Mouse (Mus musculus) midbrain, postnatal 0 days (tissue): ENCODE results near the gene Tubgcp2. TPM values are rescaled to one million over a fixed set of nuclear protein-coding genes. Genes with fewer than 3 reads are reported as not detected.

Source experiments
- ATAC-seq: fragments of 200-750 bp; cut with Nextera tagmentation; 2 replicates; pipeline ENCODE4 v1.8.0; 2017; ENCODE audit warnings: moderate number of reproducible peaks, mild to moderate bottlenecking, moderate TSS enrichment, moderate library complexity; ENCODE audit not compliant: low FRiP score
- DNase-seq: peaks from one replicate; pipeline ENCODE4 v3.0.0-alpha.2; 2015; ENCODE audit warnings: low spot score
- H3K27ac ChIP-seq: fragments of 300-500 bp; sonication (generic); 2 replicates; pipeline ENCODE4 v1.5.1; 2014; ENCODE audit warnings: low read depth, mild to moderate bottlenecking, low read length, mixed read lengths
- H3K27me3 ChIP-seq: fragments of 300-500 bp; sonication (generic); 2 replicates; pipeline ENCODE4 v1.6.1; 2014; ENCODE audit warnings: low read length, control low read depth, mixed read lengths; ENCODE audit not compliant: insufficient read depth
- H3K36me3 ChIP-seq: fragments of 300-500 bp; sonication (generic); 2 replicates; pipeline ENCODE4 v1.6.1; 2014; ENCODE audit warnings: low read length, control low read depth, mixed read lengths; ENCODE audit not compliant: insufficient read depth
- H3K4me1 ChIP-seq: fragments of 300-500 bp; sonication (generic); 2 replicates; pipeline ENCODE4 v1.6.1; 2014; ENCODE audit warnings: mild to moderate bottlenecking, control low read depth, antibody characterized with exemption, low read length, mixed read lengths; ENCODE audit not compliant: insufficient read depth
- H3K4me2 ChIP-seq: fragments of 300-500 bp; sonication (generic); 2 replicates; pipeline ENCODE4 v1.6.1; 2014; ENCODE audit warnings: low read depth, mild to moderate bottlenecking, low read length, mixed read lengths; ENCODE audit not compliant: poor library complexity, severe bottlenecking
- H3K4me3 ChIP-seq: fragments of 300-500 bp; sonication (generic); 2 replicates; pipeline ENCODE4 v1.5.1; 2014; ENCODE audit warnings: low read depth, mild to moderate bottlenecking, low read length, moderate library complexity
- H3K9ac ChIP-seq: fragments of 300-500 bp; sonication (generic); replicated peaks from 2 replicates; pipeline ENCODE4 v1.6.1; 2014; ENCODE audit warnings: mild to moderate bottlenecking, low read length, moderate library complexity, mixed read lengths; ENCODE audit not compliant: poor library complexity, severe bottlenecking
- H3K9me3 ChIP-seq: fragments of 300-500 bp; sonication (generic); 2 replicates; pipeline ENCODE4 v1.6.1; 2016; ENCODE audit warnings: low read length, control low read depth
- CTCF ChIP-seq: IDR thresholded peaks from 2 replicates; pipeline ENCODE4 v1.5.1; 2016; ENCODE audit warnings: antibody characterized with exemption, mild to moderate bottlenecking
- WGBS: fragments of 180-500 bp; shearing (Covaris S2); extraction: QIAGEN DNeasy Blood & Tissue Kit; methylation state at CpG from one replicate; pipeline ENCODE4 v1.1.7; 2014; 5-methylcytosine and 5-hydroxymethylcytosine counted together
- polyA plus RNA-seq: library from polyadenylated mRNA; unstranded; fragments of >200 nt; fragmentation: Nextera tagmentation; extraction: Ambion mirVana; gene quantifications from 2 replicates; pipeline ENCODE4 v1.2.1, GENCODE M21; 2015
- total RNA-seq: library from RNA; depleted of rRNA; stranded (reverse); fragments of >200 nt; gene quantifications from 2 replicates; pipeline ENCODE4 v1.2.3, GENCODE M21; 2014

Gene Tubgcp2
- total and polyA plus RNA-seq, 2 experiments from 2014 or later = 61.6 to 66.9 TPM

DNA sequence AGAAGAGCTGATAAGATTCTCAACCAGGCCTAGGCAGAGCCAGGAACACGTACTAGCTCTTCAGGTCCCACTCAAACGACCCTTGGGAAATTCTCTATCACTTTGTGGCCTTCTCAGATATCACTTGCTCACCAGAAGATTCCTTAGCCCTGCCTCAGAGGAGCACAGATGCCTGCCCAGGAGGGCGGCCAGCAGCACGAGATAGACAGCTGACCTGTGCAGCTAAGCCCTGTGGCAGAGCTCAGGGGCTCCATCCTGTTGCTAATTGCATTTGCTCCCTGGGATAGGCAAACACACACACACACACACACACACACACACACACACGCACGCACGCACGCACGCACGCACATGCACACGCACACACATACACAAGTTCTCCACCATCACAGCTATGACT, 54.4 kb downstream of the Tubgcp2 start:
- H3K9me3 ChIP-seq = no peaks in the 10 kb centered on the region
- WGBS = 89% methylated on average over 11 of the region's 11 CpGs

DNA sequence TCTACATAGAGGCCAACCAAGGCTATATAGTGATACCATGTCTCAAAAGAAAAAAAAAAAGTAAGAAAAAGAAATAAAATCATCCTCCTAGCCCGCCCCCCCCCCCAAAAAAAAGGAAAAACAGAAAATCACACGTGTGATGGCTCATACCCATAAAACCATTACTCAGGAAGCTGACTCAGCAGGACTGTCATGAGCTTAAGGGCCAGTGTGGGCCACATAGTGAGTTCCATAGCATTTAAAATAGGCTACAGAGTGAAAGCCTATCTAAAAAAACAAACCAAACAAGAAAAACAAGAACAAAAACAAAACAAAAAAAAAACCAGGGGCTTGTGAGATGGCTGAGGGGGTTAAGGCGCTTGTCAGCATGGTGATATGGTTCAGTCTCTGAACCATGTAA, 55.7 kb downstream of the Tubgcp2 start:
- Histone ChIP-seq H3K27ac (no peak overlapping the region), H3K36me3 (no peaks in the 10 kb centered on the region), H3K9me3 (no peaks in the 10 kb centered on the region), H3K4me1 (peaks cover 3% of the 10 kb centered on the region; the same call in 1 of the 2 replicates), H3K9ac (no peak overlapping the region), H3K4me2 (no peak overlapping the region), H3K27me3 (no peaks in the 10 kb centered on the region), H3K4me3 (no peak overlapping the region)
- TF ChIP-seq CTCF = no peak
- DNase-seq (no peak), ATAC-seq (no peak)
- whole genome bisulfite sequencing = 58% methylated on average over 3 of the region's 3 CpGs

More for the DNA sequence above, 54.4 kb downstream of the Tubgcp2 start:
- ATAC-seq (no peak), DNase-seq (no peak)
- H3K36me3 ChIP-seq = no peaks in the 10 kb centered on the region
- no peak overlapping the region for H3K4me3 ChIP-seq
- TF ChIP-seq CTCF = no peak
- peaks cover 3% of the 10 kb centered on the region; the same call in 1 of the 2 replicates for H3K4me1 ChIP-seq
- no peaks in the 10 kb centered on the region for H3K27me3 ChIP-seq
- H3K27ac ChIP-seq = no peak overlapping the region
- H3K9ac ChIP-seq = no peak overlapping the region
- no peak overlapping the region for H3K4me2 ChIP-seq

DNA sequence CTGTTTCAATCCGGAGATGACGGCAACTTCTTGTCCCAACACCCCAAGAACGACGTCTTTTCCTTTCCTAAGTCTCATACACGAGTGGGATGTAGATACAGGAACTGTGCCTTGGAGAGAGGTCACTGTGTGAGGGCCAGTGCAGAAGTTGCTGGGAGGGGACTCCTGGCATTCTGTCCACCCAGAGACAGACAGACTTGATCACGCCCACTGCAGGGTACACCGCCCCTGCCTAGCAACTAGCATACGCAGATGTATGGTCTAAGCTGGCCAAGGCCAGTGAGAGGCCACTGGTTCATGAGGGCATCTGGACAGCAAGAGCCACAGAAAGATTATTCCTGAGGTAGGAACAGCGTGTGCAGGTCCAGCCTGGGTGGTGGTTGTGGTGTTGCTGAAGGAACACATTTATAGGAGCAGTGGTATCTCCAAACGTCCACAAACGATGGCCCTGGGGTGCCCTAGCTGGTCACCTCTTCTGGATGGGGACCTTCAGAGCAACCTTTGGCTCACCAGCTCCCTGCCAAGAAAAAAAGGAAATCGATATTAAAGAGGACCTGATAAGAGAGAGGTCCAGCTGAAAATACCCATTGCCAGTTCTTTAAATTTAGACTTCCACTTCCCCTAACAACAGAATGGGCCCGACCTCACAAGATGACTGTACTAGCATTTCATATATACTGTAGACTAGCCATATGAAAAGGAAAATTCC, 57.3 kb downstream of the Tubgcp2 start:
- Histone ChIP-seq H3K9me3 (no peaks in the 10 kb centered on the region), H3K4me2 (peak overlapping the region; percentile 67), H3K4me1 (peaks cover 3% of the 10 kb centered on the region; the same call in 1 of the 2 replicates), H3K4me3 (peak overlapping the region; percentile 49), H3K27ac (no peak overlapping the region), H3K9ac (peak overlapping the region; percentile 60; the same call in 1 of the 2 replicates), H3K27me3 (no peaks in the 10 kb centered on the region), H3K36me3 (no peaks in the 10 kb centered on the region)
- no peak for TF ChIP-seq CTCF
- ATAC-seq (peak; percentile 75), DNase-seq (peak; percentile 30)
- WGBS = 41% methylated on average over 13 of the region's 13 CpGs

DNA sequence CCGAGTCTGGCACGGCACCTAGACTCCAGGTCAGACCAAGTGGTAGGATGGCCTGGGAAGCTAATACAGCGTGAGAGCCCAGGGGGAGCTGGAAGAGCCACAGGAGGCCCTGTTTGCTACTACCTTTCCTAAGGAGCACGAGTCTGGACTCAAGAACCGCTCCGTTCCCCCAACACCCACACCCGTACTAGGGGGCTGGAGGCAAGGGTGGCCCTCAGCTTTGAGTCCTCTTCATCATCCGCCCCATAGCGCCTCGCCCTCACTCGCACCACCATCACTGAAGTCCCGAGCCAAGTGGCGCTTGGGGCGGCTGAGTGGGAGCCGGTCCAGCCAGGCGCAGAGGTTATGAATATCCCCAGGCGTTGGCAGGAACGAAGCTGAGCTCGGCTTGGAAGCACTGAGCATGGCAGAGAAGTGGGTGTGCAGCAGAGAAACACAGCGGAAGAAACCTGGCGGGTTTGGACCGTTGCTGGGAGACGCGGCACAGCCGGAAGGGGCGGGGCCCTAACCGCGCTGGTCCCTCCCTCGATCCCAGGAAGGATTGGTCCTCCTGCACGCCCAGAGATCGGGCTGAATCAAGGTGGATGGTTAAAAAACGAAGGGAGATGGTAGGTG, 58.1 kb downstream of the Tubgcp2 start, which contains the start of gene 6430531B16Rik:
6430531B16Rik (minus strand) TSS at position 478 of the 615 bp plus-strand sequence.
- no peaks in the 10 kb centered on the region for H3K27me3 ChIP-seq
- WGBS = 2% methylated on average over 32 of the region's 32 CpGs
- peak within 1 kb of the TSS; percentile 60 for H3K9ac ChIP-seq
- peak within 1 kb of the TSS; percentile 49 for H3K4me3 ChIP-seq
- H3K4me2 ChIP-seq = peak within 1 kb of the TSS; percentile 67
- H3K4me1 ChIP-seq = peaks cover 3% of the 10 kb centered on the region; the same call in 1 of the 2 replicates
- 0 out of 2 replicates have a peak within 1 kb of the TSS, but pooled peaks have one; percentile 43 for H3K27ac ChIP-seq
- no peak for TF ChIP-seq CTCF
- H3K9me3 ChIP-seq = no peaks in the 10 kb centered on the region
- ATAC-seq (peak; percentile 95), DNase-seq (peak; percentile 93)
- H3K36me3 ChIP-seq = no peaks in the 10 kb centered on the region

DNA sequence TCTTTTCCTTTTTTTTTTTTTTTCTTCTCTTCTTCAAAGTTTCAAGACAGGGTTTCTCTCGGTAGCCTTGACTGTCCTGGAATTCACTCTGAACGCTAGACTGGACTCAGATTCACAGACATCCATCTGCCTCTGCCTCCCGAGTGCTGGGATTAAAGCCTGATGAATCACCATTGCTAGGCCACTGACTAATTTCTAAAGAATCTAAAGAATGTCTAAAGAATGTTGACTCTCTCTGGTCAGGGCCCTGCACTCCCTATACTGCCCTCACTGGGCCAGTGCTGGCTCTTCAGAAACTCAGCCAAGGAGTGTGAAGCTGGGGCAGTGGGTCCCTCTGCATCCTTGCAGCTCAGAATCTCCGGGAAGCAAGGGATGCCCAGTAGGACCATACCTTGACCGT, 61.0 kb downstream of the Tubgcp2 start:
- Histone ChIP-seq H3K9me3 (no peaks in the 10 kb centered on the region), H3K4me3 (no peak overlapping the region), H3K9ac (no peak overlapping the region), H3K27ac (no peak overlapping the region), H3K4me2 (no peak overlapping the region), H3K4me1 (peaks cover 3% of the 10 kb centered on the region; the same call in 1 of the 2 replicates), H3K27me3 (no peaks in the 10 kb centered on the region), H3K36me3 (no peaks in the 10 kb centered on the region)
- 56% methylated on average over 5 of the region's 5 CpGs for WGBS
- DNase-seq = no peak
- no peak for TF ChIP-seq CTCF
- ATAC-seq = no peak

DNA sequence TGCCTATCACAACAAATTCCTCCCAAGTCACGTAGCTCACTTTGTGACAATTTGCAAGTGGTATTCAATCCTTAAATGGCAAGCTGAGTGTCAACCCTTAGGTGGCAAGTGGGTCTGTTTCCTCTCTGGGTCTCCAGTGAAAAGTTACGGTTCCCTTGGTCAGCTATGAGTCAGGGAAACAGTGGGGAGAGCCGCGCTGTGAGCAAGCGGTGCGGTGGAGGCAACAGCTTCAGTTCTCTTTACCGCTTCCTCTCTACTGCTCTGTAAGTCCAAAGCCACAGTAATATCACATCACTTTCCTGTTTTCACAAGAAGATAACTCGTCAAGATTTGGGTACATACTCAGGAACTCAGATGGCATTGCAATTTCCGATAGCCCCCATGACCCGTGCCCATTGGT, 62.2 kb downstream of the Tubgcp2 start:
- Histone ChIP-seq H3K4me3 (no peak overlapping the region), H3K27me3 (no peaks in the 10 kb centered on the region), H3K27ac (no peak overlapping the region), H3K4me2 (no peak overlapping the region), H3K4me1 (peaks cover 3% of the 10 kb centered on the region; the same call in 1 of the 2 replicates), H3K36me3 (no peaks in the 10 kb centered on the region), H3K9me3 (no peaks in the 10 kb centered on the region), H3K9ac (no peak overlapping the region)
- no peak for TF ChIP-seq CTCF
- no peak for ATAC-seq
- no peak for DNase-seq
- 84% methylated on average over 10 of the region's 10 CpGs for WGBS
